Mouse (Mus musculus) adrenal gland, postnatal 14 days (tissue): ENCODE measurements at regions not wholly inside any gene's neighbourhood (a gene's known extent, or its start where the extent isn't known, plus 50 kb on each side); places are given as distances from the start of the nearest gene placed in this dataset.

Source experiments
- DNase-seq: peaks from one replicate; pipeline ENCODE4 v3.0.0; 2021; ENCODE audit warnings: mixed read lengths
- microRNA-seq, 2 experiments: library from miRNA; unstranded; fragments of <30 nt; microRNA quantifications; one replicate each; pipeline ENCODE4 v1.2.0; 2021

GRCm38 (mm10) chr12:35232322-35232673 lies 185.3 kb downstream of the Snx13 start:
- DNase-seq, result no peak

- DNase-seq, result no peak
Measured at GRCm38 (mm10) chr12:35231414-35232321, 184.7 kb downstream of the Snx13 start.

- DNase-seq, result no peak
Measured at GRCm38 (mm10) chr12:35220429-35220828, 173.4 kb downstream of the Snx13 start.

GRCm38 (mm10) chr12:35220002-35220401 lies 173.0 kb downstream of the Snx13 start:
- no peak for DNase-seq

- DNase-seq, result no peak
Measured at GRCm38 (mm10) chr12:35216725-35217124, 169.7 kb downstream of the Snx13 start.

- DNase-seq, result no peak
Measured at GRCm38 (mm10) chr12:35209399-35209798, 162.4 kb downstream of the Snx13 start.

- DNase-seq, result no peak
Measured at GRCm38 (mm10) chr12:35207605-35208004, 160.6 kb downstream of the Snx13 start.

- no peak for DNase-seq
Measured at GRCm38 (mm10) chr12:35203398-35203797, 156.4 kb downstream of the Snx13 start.

- no peak for DNase-seq
Measured at GRCm38 (mm10) chr12:35200110-35200509, 153.1 kb downstream of the Snx13 start.

Small RNAs in the stretch of these regions (microRNA-seq; reads per million reads assigned to microRNA genes)
- 0 reads per million in 2 experiments for gene Gm44396
